Mouse (Mus musculus): ENCODE results near the gene Avpi1.

The Avpi1 gene

GRCm38 (mm10) chr19:42128787-42129508 lies at the start of gene Avpi1:
Avpi1 (minus strand) TSS chr19:42129059.
- peak; percentile 95 for DNase-seq (ENCODE audit: low read depth)

DNA sequence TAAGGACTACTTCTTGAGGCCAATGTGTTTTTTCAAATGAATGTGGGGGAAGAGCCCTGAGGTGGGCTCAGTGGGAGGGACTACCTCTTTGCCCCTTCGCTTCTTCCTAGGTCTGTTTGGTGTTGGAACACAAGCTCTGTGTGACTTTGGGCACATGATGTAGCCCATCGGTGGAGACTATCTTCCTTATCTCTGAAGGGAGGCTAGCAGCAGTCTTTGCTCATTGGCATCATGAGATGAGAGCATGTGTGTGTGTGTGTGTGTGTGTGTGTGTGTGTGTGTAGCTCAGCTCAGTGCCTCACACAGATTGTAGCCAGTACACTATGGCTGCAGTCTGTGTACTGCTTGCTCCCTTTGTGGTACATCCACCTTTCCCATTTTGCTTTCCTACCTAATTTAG lies 48.6 kb upstream of the Avpi1 start:
- no peak for DNase-seq (ENCODE audit: low read depth)

GRCm38 (mm10) chr19:42176841-42177240 lies 48.0 kb upstream of the Avpi1 start:
- no peak for DNase-seq (ENCODE audit: low read depth)

DNA sequence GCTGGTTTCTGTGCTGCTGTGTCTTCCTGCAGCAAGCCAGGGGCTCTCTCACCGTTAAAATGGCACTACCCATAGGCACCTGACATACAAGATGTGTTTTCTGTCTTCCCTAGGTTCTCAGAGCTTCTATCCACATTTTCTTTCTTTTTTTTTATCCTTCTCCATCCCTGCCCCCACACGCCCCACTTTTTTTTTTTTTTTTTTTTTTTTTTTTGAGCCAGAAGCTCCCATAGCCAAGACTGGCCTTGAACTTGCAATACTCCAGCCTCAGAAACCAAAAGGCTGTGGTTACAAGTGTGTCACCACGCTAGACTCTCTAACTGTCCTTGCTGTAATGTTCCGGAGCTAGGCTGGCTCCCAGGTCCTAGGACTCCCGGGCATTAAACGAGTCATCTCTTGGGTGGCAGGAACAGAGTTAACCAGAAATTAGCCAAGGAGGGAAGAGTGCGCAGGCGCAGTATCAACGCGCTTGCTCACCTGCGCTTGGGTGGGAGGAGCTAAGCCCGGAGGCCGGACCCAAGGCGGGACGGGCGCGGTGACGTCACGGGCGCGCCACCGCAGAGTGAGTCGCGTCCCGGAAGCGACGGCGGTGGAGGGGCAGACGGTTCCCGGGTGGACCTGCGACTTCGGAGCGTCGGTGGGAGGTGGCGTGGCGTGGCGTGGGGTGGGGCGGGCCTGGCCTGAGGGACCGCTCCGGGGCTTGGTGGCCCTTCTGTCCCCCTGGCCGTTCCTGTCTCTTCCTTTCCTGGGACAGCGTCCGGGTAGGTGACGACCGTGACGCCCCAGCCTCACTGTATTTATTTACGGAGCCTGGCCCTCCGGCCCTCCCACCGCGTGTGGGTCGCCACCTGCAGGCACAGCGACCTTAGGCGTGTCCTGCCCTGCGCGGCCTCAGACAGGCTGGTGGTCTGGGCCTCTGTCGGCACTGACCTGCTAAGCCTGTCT lies 41.4 kb upstream of the Avpi1 start:
- peak; percentile 97 for DNase-seq (ENCODE audit: low read depth)

- DNase-seq (ENCODE audit: low read depth), result no peak
These were observed 40.6 kb upstream of the Avpi1 start for GRCm38 (mm10) chr19:42169322-42169975.

DNA sequence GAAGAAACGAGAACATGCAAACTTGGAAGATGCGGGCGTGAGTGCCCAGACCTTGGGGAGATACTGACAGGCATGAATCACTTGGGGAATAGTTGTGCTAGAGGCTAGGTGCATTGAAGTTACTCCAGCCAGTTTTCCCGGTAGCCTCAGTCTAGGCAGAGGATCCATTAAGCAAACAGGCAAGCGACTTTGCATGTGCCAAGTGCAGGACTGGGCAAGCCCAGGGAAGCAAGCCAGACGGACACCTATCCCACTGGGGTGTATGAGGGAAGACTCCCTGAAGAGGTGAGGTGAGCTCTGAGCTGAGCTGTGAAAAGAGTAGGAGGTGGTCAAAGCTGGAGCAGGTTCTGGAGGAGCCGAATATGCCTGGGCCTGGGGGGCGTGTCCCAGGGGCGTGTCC lies 38.6 kb upstream of the Avpi1 start:
- no peak for DNase-seq (ENCODE audit: low read depth)

DNA sequence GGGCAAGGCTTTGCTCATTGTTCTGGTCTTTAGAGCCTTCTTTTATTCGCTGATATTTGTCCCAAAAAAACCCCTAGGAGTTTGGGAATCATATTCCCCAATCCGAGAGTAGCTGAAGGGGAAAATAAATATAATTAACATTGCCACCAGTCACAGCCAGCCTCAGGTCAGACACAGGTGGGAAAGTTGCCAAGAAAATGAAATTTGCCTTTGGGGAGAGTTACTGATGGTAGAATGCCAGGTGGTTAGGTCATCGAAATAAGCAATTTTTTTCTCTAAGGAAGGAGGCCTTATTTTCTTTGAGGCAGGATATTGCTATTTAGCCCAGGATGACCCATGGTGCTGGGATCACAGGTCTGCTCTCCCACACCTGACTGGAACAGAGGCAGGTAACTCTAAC lies 37.9 kb upstream of the Avpi1 start:
- no peak for DNase-seq (ENCODE audit: low read depth)

DNA sequence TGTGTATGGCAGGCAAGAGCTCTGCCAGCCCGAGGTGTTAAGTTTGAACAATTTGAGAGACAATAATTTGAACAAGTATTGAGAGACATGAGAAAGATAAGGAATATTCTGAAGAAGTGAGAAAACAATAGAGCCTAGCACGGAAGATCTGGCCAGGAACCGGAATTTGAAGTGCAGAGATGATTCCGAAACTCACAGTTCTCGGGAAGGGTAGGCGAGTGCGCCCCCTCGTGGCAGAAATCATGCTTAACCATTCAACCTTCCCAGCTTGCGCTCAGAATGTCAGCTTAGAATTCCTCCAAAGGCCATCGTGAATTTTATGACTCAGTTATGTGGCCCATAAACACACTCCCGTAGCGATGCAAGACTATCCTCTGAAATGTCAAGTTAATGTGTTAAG lies 37.3 kb upstream of the Avpi1 start:
- peak; percentile 91 for DNase-seq (ENCODE audit: low read depth)

- no peak for DNase-seq (ENCODE audit: low read depth)
These were observed 35.3 kb upstream of the Avpi1 start for GRCm38 (mm10) chr19:42164188-42164587.

GRCm38 (mm10) chr19:42163764-42164163 lies 34.9 kb upstream of the Avpi1 start, which contains the start of gene Zfyve27:
Zfyve27 (plus strand) TSS chr19:42163951.
- DNase-seq (ENCODE audit: low read depth), result no peak

- no peak for DNase-seq (ENCODE audit: low read depth)
These were observed 29.6 kb upstream of the Avpi1 start for GRCm38 (mm10) chr19:42158246-42159017.

DNA sequence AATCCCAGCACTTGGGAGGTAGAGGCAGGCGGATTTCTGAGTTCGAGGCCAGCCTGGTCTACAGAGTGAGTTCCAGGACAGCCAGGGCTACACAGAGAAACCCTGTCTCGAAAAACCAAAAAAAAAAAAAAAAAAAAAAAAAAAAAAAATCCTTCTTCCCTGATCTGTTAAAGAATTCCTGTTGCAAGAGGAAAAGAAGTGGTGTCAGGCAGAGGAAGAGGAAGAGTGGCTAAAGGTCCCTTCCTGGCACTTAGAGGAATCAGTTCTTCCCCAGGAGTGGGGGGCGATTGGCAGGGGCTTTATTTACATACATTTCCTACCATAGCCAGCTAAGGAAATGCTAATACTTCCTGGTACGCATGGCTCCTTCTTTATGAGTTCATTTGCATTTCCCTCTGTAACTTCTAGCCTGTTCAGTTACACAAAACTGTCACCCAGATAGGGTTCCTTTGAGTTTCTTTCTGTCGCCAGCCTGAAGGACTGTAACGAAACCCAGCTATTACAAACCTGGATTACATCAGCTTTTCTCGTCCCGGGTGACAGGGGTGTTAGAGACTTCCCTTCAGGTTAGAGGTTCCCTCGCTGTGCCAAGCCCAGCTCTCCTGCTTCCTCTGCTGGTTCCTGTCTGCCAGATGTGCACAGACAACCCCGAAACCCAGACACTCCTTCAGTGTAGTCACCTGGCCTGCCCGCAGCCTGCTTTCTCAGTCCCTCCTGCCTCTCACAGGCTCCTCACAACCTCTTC lies 28.8 kb upstream of the Avpi1 start:
- no peak for DNase-seq (ENCODE audit: low read depth)

DNA sequence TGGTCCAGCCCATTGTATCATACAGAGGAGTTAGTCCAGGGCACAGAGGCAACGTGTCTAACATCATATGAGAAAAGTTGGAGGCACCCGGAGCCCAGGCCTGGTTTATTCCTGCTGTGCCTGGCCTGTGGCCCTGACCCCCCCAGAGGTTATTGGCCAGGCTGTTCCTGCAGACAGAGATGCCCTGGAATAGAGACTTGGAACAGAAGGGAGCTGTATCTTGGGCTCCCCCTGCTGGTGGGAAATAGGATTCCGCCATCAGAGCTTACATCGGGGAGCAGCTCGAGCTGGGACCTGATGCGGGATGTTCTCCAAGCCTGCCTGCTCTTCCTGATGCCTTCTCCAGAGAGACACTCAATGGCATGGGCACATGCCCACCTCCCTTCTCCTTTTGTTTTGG lies 23.1 kb upstream of the Avpi1 start:
- DNase-seq (ENCODE audit: low read depth), result peak; percentile 87

GRCm38 (mm10) chr19:42148569-42148860 lies 19.7 kb upstream of the Avpi1 start:
- DNase-seq (ENCODE audit: low read depth), result no peak

DNA sequence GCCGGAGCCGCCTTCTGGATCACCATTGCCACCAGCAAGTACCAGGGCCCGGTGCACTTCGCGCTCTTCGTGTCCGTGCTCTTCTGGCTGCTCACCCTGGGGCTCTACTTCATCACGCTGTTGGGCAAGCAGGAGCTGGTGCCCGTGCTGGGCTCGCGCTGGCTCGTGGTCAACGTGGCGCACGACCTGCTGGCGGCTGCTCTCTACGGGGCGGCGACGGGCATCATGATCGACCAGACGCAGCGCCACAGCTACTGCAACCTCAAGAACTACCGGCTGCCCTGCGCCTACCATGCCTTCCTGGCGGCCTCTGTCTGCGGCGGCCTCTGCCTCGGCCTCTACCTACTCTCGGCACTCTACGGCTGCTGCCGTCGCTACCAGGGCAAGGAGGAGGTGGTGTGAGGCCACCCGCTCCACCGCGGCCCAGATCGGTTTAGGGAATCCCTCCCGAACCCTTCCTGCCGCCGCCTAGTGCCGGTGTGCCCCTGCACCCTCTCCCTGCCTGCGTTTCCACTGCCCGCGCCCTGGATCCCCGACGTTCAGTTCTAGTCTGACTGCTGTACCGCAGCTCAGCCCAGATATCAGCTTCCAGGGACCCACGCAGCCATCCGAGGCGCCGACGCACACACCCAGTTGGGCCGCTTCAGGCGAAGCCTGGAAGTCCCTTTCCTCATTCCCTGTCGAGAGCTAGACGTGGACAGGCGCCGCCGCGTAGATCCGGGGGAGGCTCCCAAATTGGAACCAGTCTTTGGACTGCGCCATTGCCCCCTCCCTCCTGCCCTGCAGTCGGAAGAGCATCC lies 19.1 kb upstream of the Avpi1 start:
- DNase-seq (ENCODE audit: low read depth), result peak; percentile 61

GRCm38 (mm10) chr19:42147170-42147768 lies 18.4 kb upstream of the Avpi1 start, which contains the start of gene Marveld1:
Marveld1 (plus strand) TSS chr19:42147400.
- peak; percentile 60 for DNase-seq (ENCODE audit: low read depth)

DNA sequence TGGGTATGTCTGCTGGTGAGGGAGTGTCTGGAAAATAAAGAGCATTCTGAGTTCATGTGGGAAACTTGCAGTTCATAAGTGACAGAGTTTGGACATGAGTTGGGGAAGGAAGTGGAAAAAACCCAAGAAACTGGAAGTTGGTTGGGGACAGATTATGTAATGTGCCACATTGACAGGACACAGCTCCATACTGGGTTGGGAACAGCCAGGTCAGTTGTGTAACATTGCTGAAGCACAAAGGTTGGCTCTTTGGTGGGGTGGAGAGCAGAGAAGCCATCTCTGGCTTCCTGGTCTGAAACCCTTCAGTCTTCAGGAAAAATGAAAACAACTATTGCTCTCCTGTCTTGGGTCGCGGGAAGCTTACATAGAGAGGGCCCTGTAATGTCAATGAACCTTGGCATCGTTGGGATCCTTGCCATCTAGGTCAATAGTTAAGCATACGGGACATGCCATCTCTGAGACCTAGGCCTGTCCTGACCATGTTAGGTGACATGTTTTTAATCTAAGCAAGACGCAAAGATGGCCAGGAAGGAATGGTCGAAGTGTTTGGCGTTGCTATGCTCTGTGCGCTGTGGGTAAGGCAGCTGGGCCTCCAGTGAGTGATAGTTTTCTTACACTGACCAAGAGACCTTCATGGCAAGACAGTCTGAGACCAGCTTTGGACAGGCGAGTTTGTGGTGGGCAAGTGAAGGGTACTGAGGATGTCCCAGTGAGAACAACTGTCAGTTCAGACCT lies 17.6 kb upstream of the Avpi1 start:
- no peak for DNase-seq (ENCODE audit: low read depth)

GRCm38 (mm10) chr19:42145731-42146130 lies 16.9 kb upstream of the Avpi1 start:
- DNase-seq (ENCODE audit: low read depth), result no peak

DNA sequence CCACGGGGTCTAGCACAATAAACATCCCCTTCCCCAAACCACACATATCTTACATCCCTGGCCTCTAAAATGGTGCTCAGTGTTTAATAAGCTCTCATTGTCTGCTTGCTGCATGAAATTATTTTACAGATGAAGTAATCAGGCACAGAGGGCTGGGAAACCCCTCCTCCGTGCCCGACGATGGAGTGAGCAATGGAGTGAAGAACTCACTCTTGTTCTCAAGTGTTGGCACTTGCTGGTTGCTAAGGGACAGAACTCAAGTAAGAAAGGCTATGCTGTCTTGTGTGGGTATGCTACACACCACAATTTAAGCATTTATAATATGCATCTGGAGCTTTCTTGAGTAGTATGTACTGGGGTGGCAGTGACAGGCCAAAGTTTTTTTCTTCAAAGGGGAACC lies 16.4 kb upstream of the Avpi1 start:
- no peak for DNase-seq (ENCODE audit: low read depth)

Measured in naive thymus-derived CD4-positive, alpha-beta T cell, adult 2 months (primary cell).